Mouse (Mus musculus) bone marrow macrophage, adult 2 months (primary cell): ENCODE measurements around the gene Carmil1.

ENCODE experiments used
- CTCF ChIP-seq: IDR thresholded peaks from 2 replicates; pipeline ENCODE4 v1.5.1; 2012; ENCODE audit warnings: low read depth, mild to moderate bottlenecking, low read length, moderate library complexity
- POLR2A ChIP-seq: IDR thresholded peaks from 2 replicates; pipeline ENCODE4 v1.6.1; 2012; ENCODE audit warnings: mild to moderate bottlenecking, low read depth, low read length, borderline replicate concordance

DNA sequence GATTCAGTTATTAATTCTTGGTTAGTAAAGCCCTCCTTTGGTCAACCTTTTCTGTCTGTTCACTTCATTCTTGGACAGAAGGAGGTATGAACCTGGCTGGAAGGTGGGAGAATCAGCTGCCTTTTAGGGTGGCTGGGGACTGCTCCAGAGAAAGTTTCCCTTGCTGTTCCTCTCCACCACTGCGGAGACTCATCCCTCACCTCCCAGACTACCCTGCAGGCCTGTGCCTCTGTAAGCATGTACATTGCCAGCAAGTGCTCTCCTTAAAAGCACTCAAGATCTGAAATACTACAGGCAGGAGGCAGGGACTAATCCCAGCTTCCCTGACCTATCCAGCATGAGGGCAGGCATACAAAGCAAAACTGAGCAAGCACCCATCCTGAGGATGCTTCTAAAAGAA, 117.2 kb downstream of the Carmil1 start:
- TF ChIP-seq POLR2A (no peak), CTCF (no peak)
